Mouse (Mus musculus): ENCODE results near the gene Klhl5. TPM values are rescaled to one million over a fixed set of nuclear protein-coding genes. Genes with fewer than 3 reads are reported as not detected.

Klhl5 gene
- polyA plus RNA-seq, 1 experiment from 2014 or later, result 48.7 TPM

DNA sequence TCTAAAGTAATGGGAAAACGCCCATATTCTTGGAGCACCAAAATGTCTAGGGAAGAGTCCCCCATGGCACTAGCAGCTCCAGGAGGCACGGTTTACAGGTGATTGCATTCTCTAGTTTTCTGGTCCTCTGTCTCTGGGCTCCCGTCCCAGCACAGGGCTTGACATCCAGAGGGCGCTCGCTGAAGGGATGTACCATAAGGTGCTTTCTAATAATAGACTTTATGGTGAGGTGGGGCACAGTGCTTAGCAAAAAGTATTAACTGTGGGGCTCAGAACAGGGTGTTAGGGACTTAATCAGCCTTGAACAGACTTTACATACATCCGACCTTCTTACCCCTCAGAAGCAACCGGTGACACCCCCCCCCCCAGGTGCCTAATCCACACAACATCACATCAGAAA lies 32.6 kb upstream of the Klhl5 start:
- no peak for ATAC-seq
- Histone ChIP-seq H3K36me3 (ENCODE audit: control insufficient read depth, insufficient read depth, low read length) (no peaks in the 10 kb centered on the region), H3K4me3 (ENCODE audit: low read length) (no peak overlapping the region), H3K9ac (ENCODE audit: low read depth, low read length) (no peak overlapping the region), H3K27me3 (replicated peaks; ENCODE audit: control insufficient read depth, insufficient read depth, low read length) (no peaks in the 10 kb centered on the region), H3K9me3 (ENCODE audit: control insufficient read depth, low read length) (no peaks in the 10 kb centered on the region), H3K27ac (ENCODE audit: low read depth, low read length) (no peak overlapping the region), H3K4me2 (ENCODE audit: low read length) (no peak overlapping the region), H3K4me1 (ENCODE audit: control insufficient read depth, insufficient read depth, low read depth, low read length) (no peaks in the 10 kb centered on the region)
- 74% methylated on average over 7 of the region's 7 CpGs for WGBS

DNA sequence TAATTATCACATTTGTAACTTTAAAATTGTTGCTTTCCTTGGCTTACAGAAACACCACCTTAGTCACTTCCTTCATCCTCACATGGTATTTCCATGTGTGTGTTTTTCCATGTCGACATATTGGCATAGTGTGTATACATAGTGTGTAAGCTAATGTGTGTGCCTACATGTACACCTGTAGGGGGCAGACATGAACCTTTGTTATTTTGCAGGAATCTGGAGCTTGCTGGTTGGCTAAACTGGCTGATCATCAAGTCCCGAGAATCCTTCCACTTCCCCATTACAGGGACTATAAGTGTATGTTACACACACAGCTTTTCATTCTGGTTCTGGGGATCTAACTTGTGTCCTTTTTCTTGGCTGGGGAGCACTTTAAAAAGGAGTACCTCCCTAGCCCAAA lies 31.3 kb upstream of the Klhl5 start:
- no peak overlapping the region for H3K27ac ChIP-seq (ENCODE audit: low read depth, low read length)
- no peak overlapping the region for H3K4me3 ChIP-seq (ENCODE audit: low read length)
- no peak overlapping the region for H3K4me2 ChIP-seq (ENCODE audit: low read length)
- H3K36me3 ChIP-seq (ENCODE audit: control insufficient read depth, insufficient read depth, low read length), result no peaks in the 10 kb centered on the region
- no peak for ATAC-seq
- 77% methylated on average over 2 of the region's 2 CpGs for WGBS
- no peaks in the 10 kb centered on the region for H3K9me3 ChIP-seq (ENCODE audit: control insufficient read depth, low read length)
- H3K4me1 ChIP-seq (ENCODE audit: control insufficient read depth, insufficient read depth, low read depth, low read length), result no peaks in the 10 kb centered on the region
- H3K9ac ChIP-seq (ENCODE audit: low read depth, low read length), result no peak overlapping the region
- H3K27me3 ChIP-seq (replicated peaks; ENCODE audit: control insufficient read depth, insufficient read depth, low read length), result no peaks in the 10 kb centered on the region

DNA sequence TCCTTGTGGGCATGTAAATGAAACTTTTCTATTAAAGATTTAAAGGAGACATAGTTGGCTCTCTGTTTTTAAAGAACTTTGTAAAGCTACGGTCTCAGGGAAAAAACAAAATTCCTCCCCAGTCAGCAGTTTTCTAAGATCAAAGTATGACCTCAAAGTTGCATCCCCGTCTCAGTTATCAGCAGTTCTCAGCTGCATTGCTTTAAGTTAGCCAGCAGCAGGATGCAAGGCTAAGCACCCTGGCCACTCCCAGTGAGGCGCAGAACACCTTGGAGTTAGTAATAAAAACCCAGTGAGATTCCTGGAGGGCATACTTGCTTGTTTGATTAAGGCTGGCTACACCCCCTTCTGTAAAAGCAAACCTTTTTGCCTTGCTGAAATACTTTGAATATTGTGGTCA lies 30.6 kb upstream of the Klhl5 start:
- WGBS, result 67% methylated on average over 3 of the region's 3 CpGs
- Histone ChIP-seq H3K4me3 (ENCODE audit: low read length) (no peak overlapping the region), H3K27ac (ENCODE audit: low read depth, low read length) (no peak overlapping the region), H3K4me1 (ENCODE audit: control insufficient read depth, insufficient read depth, low read depth, low read length) (no peaks in the 10 kb centered on the region), H3K9ac (ENCODE audit: low read depth, low read length) (no peak overlapping the region), H3K36me3 (ENCODE audit: control insufficient read depth, insufficient read depth, low read length) (no peaks in the 10 kb centered on the region), H3K9me3 (ENCODE audit: control insufficient read depth, low read length) (no peaks in the 10 kb centered on the region), H3K27me3 (replicated peaks; ENCODE audit: control insufficient read depth, insufficient read depth, low read length) (no peaks in the 10 kb centered on the region), H3K4me2 (ENCODE audit: low read length) (no peak overlapping the region)
- no peak for ATAC-seq

DNA sequence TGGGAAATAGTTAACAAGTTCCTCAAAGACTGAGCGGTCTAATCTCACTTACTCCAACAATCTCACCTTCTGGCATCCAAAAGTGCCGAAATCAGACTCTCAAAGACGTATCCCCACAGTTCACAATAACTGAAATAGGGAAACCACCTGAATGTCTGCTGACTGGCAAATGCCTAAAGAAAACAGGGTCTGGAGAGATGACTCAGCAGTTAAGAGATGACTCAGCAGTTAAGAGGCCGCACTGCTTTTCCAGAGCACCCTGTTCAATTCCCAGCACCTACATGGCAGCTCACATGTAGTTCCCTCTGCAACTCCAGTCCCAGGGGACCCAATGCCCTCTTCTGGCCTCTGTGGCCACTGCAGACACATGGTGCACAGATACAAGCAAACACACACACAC lies 29.3 kb upstream of the Klhl5 start:
- no peak for ATAC-seq

DNA sequence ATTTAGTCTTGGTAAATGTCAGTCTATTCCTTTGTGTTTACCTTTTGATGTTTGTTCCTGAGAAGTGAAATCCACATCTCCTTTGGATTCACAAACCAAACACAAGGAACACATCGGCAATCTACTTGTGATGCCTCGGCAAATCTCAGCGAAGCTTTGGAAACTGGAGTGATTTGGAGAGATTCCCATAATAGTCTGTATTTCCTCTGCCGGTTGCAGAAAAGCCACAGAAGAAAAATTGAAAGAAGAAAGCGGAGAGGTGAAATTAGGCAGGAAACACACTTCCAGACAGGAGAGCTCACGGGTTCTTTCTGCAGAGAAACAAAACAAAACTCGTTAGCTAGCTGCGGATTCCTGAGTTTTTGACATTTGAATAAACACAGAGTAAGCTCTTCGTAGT lies 27.5 kb upstream of the Klhl5 start:
- no peaks in the 10 kb centered on the region for H3K9me3 ChIP-seq (ENCODE audit: control insufficient read depth, low read length)
- H3K9ac ChIP-seq (ENCODE audit: low read depth, low read length), result no peak overlapping the region
- no peaks in the 10 kb centered on the region for H3K27me3 ChIP-seq (replicated peaks; ENCODE audit: control insufficient read depth, insufficient read depth, low read length)
- H3K36me3 ChIP-seq (ENCODE audit: control insufficient read depth, insufficient read depth, low read length), result no peaks in the 10 kb centered on the region
- peak overlapping the region; percentile 9; the same call in 1 of the 2 replicates for H3K4me3 ChIP-seq (ENCODE audit: low read length)
- no peaks in the 10 kb centered on the region for H3K4me1 ChIP-seq (ENCODE audit: control insufficient read depth, insufficient read depth, low read depth, low read length)
- ATAC-seq, result no peak
- no peak overlapping the region for H3K27ac ChIP-seq (ENCODE audit: low read depth, low read length)
- WGBS, result 70% methylated on average over 9 of the region's 9 CpGs
- H3K4me2 ChIP-seq (ENCODE audit: low read length), result peak overlapping the region; percentile 5; the same call in 1 of the 2 replicates

More for the DNA sequence above, 29.3 kb upstream of the Klhl5 start:
- no peaks in the 10 kb centered on the region for H3K9me3 ChIP-seq (ENCODE audit: control insufficient read depth, low read length)
- H3K36me3 ChIP-seq (ENCODE audit: control insufficient read depth, insufficient read depth, low read length), result no peaks in the 10 kb centered on the region
- no peak overlapping the region for H3K27ac ChIP-seq (ENCODE audit: low read depth, low read length)
- H3K4me3 ChIP-seq (ENCODE audit: low read length), result no peak overlapping the region
- no peaks in the 10 kb centered on the region for H3K4me1 ChIP-seq (ENCODE audit: control insufficient read depth, insufficient read depth, low read depth, low read length)
- H3K4me2 ChIP-seq (ENCODE audit: low read length), result no peak overlapping the region
- H3K27me3 ChIP-seq (replicated peaks; ENCODE audit: control insufficient read depth, insufficient read depth, low read length), result no peaks in the 10 kb centered on the region
- 90% methylated on average over 4 of the region's 4 CpGs for WGBS
- H3K9ac ChIP-seq (ENCODE audit: low read depth, low read length), result no peak overlapping the region

DNA sequence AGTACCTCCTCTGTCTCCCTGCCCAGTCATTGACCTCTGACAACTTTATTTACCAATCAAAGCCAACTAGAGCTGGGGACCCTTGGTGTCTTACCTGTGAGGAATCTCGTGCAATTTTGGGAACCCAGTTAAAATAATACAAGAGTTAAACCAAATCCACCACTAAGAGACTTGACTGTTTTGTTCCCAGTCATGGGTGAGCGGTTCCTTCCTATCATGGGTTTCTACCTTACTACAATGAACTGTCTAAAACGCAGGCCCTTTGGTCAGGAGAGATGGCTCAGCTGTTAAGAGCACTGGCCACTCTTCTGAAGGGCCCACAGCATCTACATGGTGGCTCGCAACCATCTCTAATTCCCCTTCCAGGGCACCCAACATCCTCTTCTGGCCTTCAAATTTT lies 25.5 kb upstream of the Klhl5 start:
- Histone ChIP-seq H3K36me3 (ENCODE audit: control insufficient read depth, insufficient read depth, low read length) (no peaks in the 10 kb centered on the region), H3K27ac (ENCODE audit: low read depth, low read length) (no peak overlapping the region), H3K27me3 (replicated peaks; ENCODE audit: control insufficient read depth, insufficient read depth, low read length) (no peaks in the 10 kb centered on the region), H3K4me3 (ENCODE audit: low read length) (no peak overlapping the region), H3K9ac (ENCODE audit: low read depth, low read length) (no peak overlapping the region), H3K4me1 (ENCODE audit: control insufficient read depth, insufficient read depth, low read depth, low read length) (no peaks in the 10 kb centered on the region), H3K9me3 (ENCODE audit: control insufficient read depth, low read length) (no peaks in the 10 kb centered on the region), H3K4me2 (ENCODE audit: low read length) (no peak overlapping the region)
- WGBS, result 84% methylated on average over 4 of the region's 4 CpGs
- ATAC-seq, result no peak

DNA sequence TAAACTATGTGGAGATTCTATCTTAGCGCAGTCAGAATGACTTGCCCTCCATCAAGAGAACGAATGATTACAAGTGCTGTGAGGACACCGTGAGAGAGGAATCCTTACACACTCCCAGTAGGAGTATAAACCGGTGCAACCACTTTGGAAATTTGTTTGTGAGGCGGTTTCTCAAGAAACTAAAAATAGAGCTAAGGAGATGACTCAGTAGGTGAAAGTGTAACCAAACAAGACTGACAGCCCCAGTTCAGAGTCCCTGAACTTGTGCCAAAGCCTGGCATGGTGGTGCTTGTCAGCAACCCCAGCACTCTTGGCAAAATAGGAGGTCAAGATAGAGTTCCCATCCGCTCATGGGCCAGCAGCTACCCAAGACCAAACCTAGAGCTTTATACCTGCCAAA lies 20.8 kb upstream of the Klhl5 start:
- Histone ChIP-seq H3K27ac (ENCODE audit: low read depth, low read length) (no peak overlapping the region), H3K4me2 (ENCODE audit: low read length) (no peak overlapping the region), H3K4me3 (ENCODE audit: low read length) (no peak overlapping the region), H3K4me1 (ENCODE audit: control insufficient read depth, insufficient read depth, low read depth, low read length) (no peaks in the 10 kb centered on the region), H3K36me3 (ENCODE audit: control insufficient read depth, insufficient read depth, low read length) (no peaks in the 10 kb centered on the region), H3K9ac (ENCODE audit: low read depth, low read length) (no peak overlapping the region), H3K27me3 (replicated peaks; ENCODE audit: control insufficient read depth, insufficient read depth, low read length) (no peaks in the 10 kb centered on the region), H3K9me3 (ENCODE audit: control insufficient read depth, low read length) (no peaks in the 10 kb centered on the region)
- no peak for ATAC-seq
- WGBS, result 88% methylated on average over 6 of the region's 6 CpGs

DNA sequence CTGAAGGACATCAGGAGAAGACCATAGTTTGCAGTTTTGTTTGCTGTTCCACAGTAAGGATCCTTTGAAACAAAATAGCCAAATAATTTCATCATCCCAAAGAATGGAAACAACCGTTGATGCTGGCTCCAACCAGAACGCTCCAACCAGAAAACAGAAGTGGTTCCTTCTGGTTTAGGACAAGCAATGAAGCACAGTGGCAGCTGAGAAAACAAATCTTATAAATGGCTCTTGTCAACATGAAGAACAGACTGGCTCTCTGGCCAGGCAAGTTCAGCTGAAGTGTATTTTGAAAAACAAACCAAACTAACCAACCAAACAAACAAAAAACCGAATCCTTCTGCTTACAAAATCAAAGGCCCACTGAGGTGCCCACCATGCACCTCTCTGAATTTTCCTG lies 17.6 kb upstream of the Klhl5 start:
- Histone ChIP-seq H3K27me3 (replicated peaks; ENCODE audit: control insufficient read depth, insufficient read depth, low read length) (no peaks in the 10 kb centered on the region), H3K9me3 (ENCODE audit: control insufficient read depth, low read length) (no peaks in the 10 kb centered on the region), H3K36me3 (ENCODE audit: control insufficient read depth, insufficient read depth, low read length) (no peaks in the 10 kb centered on the region), H3K4me3 (ENCODE audit: low read length) (no peak overlapping the region), H3K9ac (ENCODE audit: low read depth, low read length) (no peak overlapping the region), H3K4me1 (ENCODE audit: control insufficient read depth, insufficient read depth, low read depth, low read length) (no peaks in the 10 kb centered on the region), H3K27ac (ENCODE audit: low read depth, low read length) (no peak overlapping the region), H3K4me2 (ENCODE audit: low read length) (no peak overlapping the region)
- WGBS, result 79% methylated on average over 3 of the region's 3 CpGs
- no peak for ATAC-seq

DNA sequence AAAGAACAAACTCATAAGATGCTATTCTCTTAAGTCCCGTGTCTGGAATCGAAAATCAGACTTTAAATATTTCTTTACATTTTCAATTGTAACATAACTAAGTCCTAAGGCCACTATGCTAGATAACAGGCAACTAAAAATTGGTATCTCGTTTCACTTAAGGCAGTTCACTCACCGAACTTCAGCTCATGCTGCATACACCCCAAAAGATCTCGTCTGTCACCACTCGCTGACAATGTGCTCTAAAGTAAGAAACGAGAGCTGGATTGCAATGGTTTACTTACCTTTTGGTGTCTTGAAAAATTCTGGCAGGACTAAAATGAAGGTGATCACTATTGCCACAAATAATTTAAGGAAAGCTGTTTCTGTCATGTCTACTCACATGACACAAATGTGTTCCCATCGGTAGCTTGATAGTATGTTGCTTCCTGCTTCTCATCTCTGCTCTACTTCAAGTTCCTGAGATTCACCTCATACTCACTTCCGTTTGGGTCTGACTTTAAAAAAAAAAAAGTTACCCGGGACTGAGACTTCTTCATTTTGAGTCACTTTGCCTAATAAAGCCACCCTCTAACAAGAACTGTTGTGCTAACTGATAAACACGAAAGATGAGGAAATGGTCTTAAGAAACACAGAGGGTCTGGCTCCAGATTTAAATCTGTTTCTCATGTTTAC lies 16.0 kb upstream of the Klhl5 start:
- Histone ChIP-seq H3K9me3 (ENCODE audit: control insufficient read depth, low read length) (no peaks in the 10 kb centered on the region), H3K4me3 (ENCODE audit: low read length) (no peak overlapping the region), H3K4me1 (ENCODE audit: control insufficient read depth, insufficient read depth, low read depth, low read length) (no peaks in the 10 kb centered on the region), H3K27ac (ENCODE audit: low read depth, low read length) (no peak overlapping the region), H3K9ac (ENCODE audit: low read depth, low read length) (no peak overlapping the region), H3K4me2 (ENCODE audit: low read length) (no peak overlapping the region), H3K27me3 (replicated peaks; ENCODE audit: control insufficient read depth, insufficient read depth, low read length) (no peaks in the 10 kb centered on the region), H3K36me3 (ENCODE audit: control insufficient read depth, insufficient read depth, low read length) (no peaks in the 10 kb centered on the region)
- 77% methylated on average over 11 of the region's 11 CpGs for WGBS
- no peak for ATAC-seq

DNA sequence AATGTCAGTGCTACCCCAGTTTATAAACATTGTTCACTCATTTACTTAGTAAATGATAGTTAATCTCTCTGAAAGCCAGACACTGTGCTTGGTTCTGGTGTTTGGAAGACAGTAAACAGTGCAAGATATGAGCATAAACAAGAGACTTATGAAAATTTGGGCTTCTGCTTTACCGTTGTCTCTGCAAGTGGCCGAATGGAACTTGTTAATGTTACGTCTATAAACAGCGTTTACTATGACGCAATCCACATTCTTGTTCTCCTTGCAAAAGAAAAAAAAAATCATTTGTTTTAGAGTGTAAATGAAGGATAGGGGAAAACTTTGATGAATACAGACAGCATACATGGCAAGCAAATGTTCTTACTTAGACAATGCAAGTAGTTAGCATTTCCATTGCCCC lies 15.4 kb upstream of the Klhl5 start, which contains the start of gene Tmem156:
Tmem156 (minus strand) TSS at position 212 of the 400 bp plus-strand sequence.
- Histone ChIP-seq H3K36me3 (ENCODE audit: control insufficient read depth, insufficient read depth, low read length) (no peaks in the 10 kb centered on the region), H3K4me3 (ENCODE audit: low read length) (no peak within 1 kb of the TSS), H3K9ac (ENCODE audit: low read depth, low read length) (no peak within 1 kb of the TSS), H3K4me1 (ENCODE audit: control insufficient read depth, insufficient read depth, low read depth, low read length) (no peaks in the 10 kb centered on the region), H3K27ac (ENCODE audit: low read depth, low read length) (no peak within 1 kb of the TSS), H3K9me3 (ENCODE audit: control insufficient read depth, low read length) (no peaks in the 10 kb centered on the region), H3K27me3 (replicated peaks; ENCODE audit: control insufficient read depth, insufficient read depth, low read length) (no peaks in the 10 kb centered on the region), H3K4me2 (ENCODE audit: low read length) (no peak within 1 kb of the TSS)
- WGBS, result 78% methylated on average over 5 of the region's 5 CpGs
- ATAC-seq, result no peak
